Mouse (Mus musculus) cerebral cortex, adult 2 months (tissue): ENCODE results near the gene Coro2b.

Experiments
- WGBS: fragments of 180-500 bp; shearing (Covaris S2); methylation state at CpG from one replicate; pipeline ENCODE4 v1.1.7; 2018; 5-methylcytosine and 5-hydroxymethylcytosine counted together

Gene Coro2b

GRCm38 (mm10) chr9:62438085-62438754, 98.6 kb downstream of the Coro2b start:
- 47% methylated on average over 5 of the region's 5 CpGs for WGBS

DNA sequence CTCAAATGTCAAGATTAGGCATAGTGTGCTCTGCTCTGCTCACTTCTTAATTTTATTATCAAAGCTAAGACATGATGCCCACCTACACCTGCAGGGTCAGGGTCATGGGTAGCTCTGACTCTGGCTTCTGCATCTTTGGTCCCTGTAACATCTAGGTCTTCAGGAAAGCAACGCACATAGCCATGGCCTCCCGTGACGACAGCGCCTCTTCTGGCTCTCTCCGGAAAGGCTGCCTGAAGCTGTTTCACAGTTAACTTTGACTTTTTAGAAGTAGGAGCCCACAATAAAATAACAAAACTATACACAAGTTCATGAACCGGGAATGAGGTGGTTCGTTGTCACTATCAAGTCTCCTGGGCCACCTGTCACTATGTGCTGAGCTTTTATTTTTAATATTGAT, 99.4 kb downstream of the Coro2b start:
- WGBS: 93% methylated on average over 7 of the region's 7 CpGs

- WGBS: 13% methylated on average over 12 of the region's 12 CpGs
These were observed 101.1 kb downstream of the Coro2b start for GRCm38 (mm10) chr9:62435613-62436318.

- WGBS: 60% methylated on average over 15 of the region's 15 CpGs
These were observed 104.4 kb downstream of the Coro2b start for GRCm38 (mm10) chr9:62432261-62433060.

- WGBS: 84% methylated on average over 4 of the region's 4 CpGs
These were observed 106.1 kb downstream of the Coro2b start for GRCm38 (mm10) chr9:62430741-62431140.

DNA sequence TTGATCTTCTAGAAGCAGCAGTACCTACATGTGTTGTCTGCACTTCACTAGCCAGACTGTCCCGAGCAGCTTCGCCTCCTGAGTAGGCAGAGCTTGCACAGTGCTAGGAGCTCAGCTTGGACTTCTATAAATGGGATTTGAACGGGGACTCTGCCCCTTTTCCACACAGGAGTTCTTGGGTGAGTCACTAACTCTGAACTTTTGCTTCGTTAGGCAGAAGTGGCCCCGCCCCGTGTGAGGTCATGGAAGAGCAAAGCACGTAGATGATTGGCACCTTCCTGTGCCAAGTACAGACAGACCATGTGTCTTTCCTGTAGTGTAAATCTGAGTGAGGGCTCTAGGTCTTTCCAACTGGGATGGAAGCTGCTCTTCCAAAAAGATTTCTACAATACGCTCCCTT, 109.8 kb downstream of the Coro2b start:
- WGBS: 60% methylated on average over 8 of the region's 8 CpGs

DNA sequence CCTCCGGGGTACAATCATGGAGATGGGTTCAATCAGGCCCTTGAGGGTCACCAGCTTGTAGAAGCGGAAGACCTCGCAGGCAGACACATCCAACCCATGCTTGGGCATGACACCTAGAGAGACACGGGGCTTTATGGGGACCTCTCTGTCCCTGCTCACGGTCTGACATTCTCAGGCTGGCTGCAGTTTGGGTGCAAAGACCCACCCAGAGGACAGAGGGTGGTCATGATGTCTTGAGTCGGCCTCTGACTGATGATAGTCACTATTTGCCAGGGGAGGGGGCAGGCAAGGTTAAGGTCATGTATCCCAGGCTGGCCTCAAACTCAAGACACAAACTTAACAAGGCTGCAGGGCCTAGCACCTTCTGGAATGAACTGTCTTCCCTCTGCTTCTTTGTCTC, 110.3 kb downstream of the Coro2b start:
- 98% methylated on average over 6 of the region's 6 CpGs for WGBS

- WGBS: 84% methylated on average over 18 of the region's 19 CpGs
These were observed 110.8 kb downstream of the Coro2b start for GRCm38 (mm10) chr9:62426021-62426420.

DNA sequence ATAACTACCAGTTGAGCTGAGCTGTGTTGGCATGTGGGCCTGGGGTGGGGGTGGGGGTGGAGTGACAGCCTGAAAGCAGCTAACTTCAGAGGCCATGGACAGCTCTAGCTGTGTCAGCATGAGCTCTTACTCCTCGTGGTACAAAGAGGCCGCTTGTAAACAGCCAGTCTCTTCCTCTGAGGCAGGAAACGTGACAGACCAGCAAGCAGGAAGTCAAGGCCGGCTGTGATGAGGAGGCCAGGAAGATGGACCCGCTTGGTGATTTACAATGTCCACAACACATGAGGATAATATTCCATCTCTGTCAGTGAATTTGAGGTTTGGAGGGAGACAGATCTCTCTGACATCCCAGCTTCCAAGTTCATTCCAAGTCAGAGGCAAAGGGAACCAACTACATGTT, 111.6 kb downstream of the Coro2b start:
- WGBS: 57% methylated on average over 5 of the region's 5 CpGs

GRCm38 (mm10) chr9:62423871-62424270, 113.0 kb downstream of the Coro2b start:
- 96% methylated on average over 10 of the region's 10 CpGs for WGBS

GRCm38 (mm10) chr9:62422926-62423325, 113.9 kb downstream of the Coro2b start:
- WGBS: 82% methylated on average over 10 of the region's 10 CpGs

- 96% methylated on average over 6 of the region's 6 CpGs for WGBS
These were observed 114.9 kb downstream of the Coro2b start for GRCm38 (mm10) chr9:62421911-62422310.

GRCm38 (mm10) chr9:62421027-62421426, 115.8 kb downstream of the Coro2b start:
- 20% methylated on average over 13 of the region's 13 CpGs for WGBS

- WGBS: 46% methylated on average over 10 of the region's 10 CpGs
These were observed 116.5 kb downstream of the Coro2b start for GRCm38 (mm10) chr9:62420261-62420917.

DNA sequence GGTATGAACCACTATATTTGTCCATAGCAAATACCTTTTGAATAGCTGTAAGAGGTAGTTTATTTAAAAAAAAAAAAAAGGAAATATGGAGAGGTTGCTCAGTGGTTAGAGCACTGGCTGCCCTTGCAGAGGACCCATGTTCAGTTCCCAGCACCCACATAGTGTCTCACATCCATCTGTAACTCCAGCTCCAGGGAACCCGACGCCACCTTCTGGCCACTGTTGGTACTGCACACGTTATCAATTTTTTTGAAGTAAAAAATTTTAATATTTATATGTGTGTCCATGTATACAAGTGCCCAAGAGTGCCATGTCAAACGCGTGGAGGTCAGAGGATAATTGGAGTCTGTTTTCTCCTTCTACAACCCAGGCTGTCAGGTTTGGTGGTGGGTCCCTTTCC, 118.1 kb downstream of the Coro2b start:
- WGBS: 65% methylated on average over 5 of the region's 5 CpGs

DNA sequence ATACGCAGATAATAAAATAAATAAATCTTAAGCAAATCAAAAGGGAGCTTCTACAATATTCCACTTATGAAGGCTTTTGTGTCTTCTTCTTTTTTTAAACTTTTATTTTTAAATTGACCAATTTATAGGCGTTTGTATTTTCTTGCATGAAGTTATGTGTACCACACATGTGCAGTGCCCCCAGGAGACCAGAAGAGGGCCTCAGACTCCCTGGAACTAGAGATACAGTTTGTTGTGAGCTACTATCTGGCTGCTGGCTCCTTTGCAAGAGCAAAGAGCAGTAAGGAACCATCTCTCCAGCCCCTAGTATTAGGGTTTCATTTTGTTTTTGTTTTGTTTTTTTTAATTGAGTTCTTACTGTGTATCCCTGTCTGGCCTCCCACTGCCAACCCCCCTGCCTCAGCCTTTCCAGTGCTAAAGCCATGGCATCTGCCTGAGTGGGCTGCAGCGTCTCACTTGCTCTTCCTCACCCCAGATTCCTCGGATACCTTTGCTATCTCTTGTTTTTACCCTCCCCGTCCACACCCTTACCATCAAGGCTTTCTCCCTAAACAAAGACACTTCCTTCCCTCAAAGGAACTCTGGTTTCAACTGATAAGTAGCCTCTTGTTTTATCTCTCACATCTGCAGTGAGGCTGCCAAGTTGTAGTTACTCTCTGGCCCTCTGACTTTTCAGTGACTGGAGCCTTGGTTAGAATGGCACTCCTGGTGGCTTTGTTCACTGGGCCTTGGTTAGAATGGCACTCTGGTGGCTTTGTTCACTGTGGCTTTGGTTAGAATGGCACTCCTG, 129.3 kb downstream of the Coro2b start:
- WGBS: 77% methylated on average over 5 of the region's 5 CpGs

DNA sequence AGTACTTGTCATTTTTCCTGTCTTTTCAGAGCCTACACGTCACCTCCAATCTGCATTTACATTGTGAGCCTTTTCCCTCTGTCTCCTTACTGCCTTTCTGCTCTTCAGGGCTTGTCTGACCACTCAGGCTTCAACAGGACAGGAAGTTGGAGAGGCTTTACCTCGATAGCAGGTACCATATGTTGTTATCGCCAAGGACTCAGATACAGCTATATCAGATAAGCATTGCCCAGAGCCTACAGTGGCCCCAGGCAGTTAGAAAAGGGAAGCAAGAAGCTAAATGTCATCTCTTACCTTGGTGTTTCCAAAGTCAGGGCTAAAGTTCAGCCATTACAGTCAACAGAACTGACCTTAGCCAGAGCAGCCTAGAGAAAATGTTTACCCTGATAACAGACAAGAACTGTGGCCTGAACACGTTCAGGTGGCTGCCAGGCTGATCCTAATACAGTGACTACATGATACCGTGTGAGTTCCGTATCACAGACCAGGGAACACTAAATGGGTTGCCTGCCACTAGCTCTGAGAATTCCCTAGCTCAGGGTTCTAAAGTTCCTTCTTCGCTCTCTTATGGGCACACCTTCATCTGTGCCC, 130.3 kb downstream of the Coro2b start:
- WGBS: 94% methylated on average over 7 of the region's 7 CpGs

GRCm38 (mm10) chr9:62401589-62401988, 135.3 kb downstream of the Coro2b start:
- 96% methylated on average over 1 of the region's 1 CpGs for WGBS

DNA sequence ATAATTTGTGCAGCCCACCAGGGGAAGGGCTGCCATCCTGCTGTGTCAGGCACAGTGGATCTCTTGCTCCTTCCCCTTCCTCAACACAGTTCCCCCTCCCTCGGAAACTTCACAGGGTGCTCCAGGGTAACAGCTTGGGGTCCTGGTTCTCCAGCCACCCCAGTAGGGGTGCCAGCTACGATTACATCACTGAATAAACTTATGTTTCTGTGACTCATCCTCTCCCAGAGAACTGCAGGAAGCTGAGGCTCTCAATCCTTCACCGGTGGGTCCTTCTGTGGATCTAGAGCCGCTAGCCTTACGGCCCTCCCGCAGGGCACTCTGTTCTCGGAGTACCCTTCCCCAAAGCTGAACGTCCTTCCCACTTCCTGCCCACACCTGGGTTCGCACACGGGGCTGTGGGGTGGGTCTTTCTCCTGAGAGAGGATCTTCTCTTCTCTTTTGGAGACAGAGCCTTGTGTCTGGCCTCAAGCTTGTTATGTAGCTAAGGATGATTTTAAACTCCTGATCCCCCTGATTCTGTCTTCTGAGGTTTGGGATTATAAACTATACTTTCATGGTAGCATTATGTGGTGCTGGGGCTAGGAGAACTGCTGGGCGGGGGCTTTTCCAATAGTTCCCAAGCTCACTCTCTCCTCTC, 136.2 kb downstream of the Coro2b start:
- 56% methylated on average over 11 of the region's 11 CpGs for WGBS

DNA sequence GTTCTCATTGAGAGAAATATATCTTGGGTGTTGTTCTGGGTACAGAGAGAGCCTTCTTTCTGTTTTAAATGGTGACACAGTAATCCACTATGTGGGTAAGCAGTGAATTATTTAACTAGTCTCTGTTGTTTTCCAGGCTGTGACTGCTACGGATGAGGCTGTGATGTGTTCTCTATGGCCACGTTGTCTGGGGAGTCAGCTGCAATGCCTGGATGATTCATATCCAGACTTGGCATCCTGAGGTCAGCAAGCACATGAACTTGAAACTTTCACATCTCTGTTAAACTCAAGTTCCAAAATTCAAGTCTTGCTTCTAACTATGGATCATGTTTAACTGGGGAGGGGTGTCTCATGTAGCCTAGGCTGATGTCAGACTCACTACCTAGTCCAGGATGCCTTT, 142.7 kb downstream of the Coro2b start:
- WGBS: 64% methylated on average over 2 of the region's 2 CpGs
